In genomic region chr4:102840956-102841729, GRCm38 (mm10) we compare ENCODE assay signal across 9 mouse cellular contexts.
DNase-seq lines count a peak whose midpoint lies in the region; ATAC-seq and TF ChIP-seq lines count a peak whose summit lies in the region.
"Had no signal": no experiment of that assay in that cellular context is flagged by ENCODE, and none has a peak within 500 bp of the region (broad histone marks: within the 10 kb centered on the region; RNA-seq: fewer than 3 reads in every experiment).

No protein-coding gene starts in this region.

- DNase-seq in intestine, embryonic 14.5 days (ENCODE audit: low spot score) = no peak
- DNase-seq in lung, adult 2 months = no peak
- DNase-seq in liver, postnatal 0 days = no peak
- DNase-seq in adrenal gland, adult 2 months = no peak
- DNase-seq: cerebellum, adult 11-12 months had no signal

- peak overlapping the region; percentile 43 for H3K27ac ChIP-seq in intestine, embryonic 14.5 days (ENCODE audit: low read depth)
- no peak overlapping the region for H3K27ac ChIP-seq in intestine, postnatal 0 days (ENCODE audit: low read depth, low read length)
- peak overlapping the region; percentile 28; the same call in 1 of the 2 replicates for H3K27ac ChIP-seq in lung, embryonic 16.5 days (ENCODE audit: low read length)
- H3K27ac ChIP-seq in forebrain, embryonic 16.5 days (ENCODE audit: low read length) = peak overlapping the region; percentile 66
- H3K27ac ChIP-seq in liver, postnatal 0 days (ENCODE audit: low read depth) = peak overlapping the region; percentile 75
- H3K27ac ChIP-seq: heart, embryonic 10.5 days had no signal

- no peak for TF ChIP-seq POLR2A in lung, adult 2 months (IDR thresholded peaks at IDR 0.05; ENCODE audit: borderline replicate concordance, extremely low read depth, low read depth, low read length)

- no peaks in the 10 kb centered on the region for H3K9me3 ChIP-seq in intestine, embryonic 14.5 days (ENCODE audit: control insufficient read depth, low read length)
- H3K9me3 ChIP-seq in intestine, postnatal 0 days (ENCODE audit: control insufficient read depth) = no peaks in the 10 kb centered on the region
- no peaks in the 10 kb centered on the region for H3K9me3 ChIP-seq in lung, embryonic 16.5 days (ENCODE audit: control insufficient read depth, low read length)
- H3K9me3 ChIP-seq in forebrain, embryonic 16.5 days (ENCODE audit: control insufficient read depth, low read length) = no peaks in the 10 kb centered on the region
- H3K9me3 ChIP-seq in liver, postnatal 0 days (ENCODE audit: low read length) = no peaks in the 10 kb centered on the region
- H3K9me3 ChIP-seq: heart, embryonic 10.5 days had no signal

- no peak for TF ChIP-seq EP300 in liver, postnatal 0 days (IDR thresholded peaks at IDR 0.05; ENCODE audit: low read depth)

- H3K4me1 ChIP-seq in intestine, embryonic 14.5 days (replicated peaks; ENCODE audit: control insufficient read depth, insufficient read depth, low read length) = 0 out of 2 replicates have a peak, but pooled peaks cover 6% of the 10 kb centered on the region
- H3K4me1 ChIP-seq in intestine, postnatal 0 days (replicated peaks; ENCODE audit: control insufficient read depth, insufficient read depth, low read length) = no peaks in the 10 kb centered on the region
- H3K4me1 ChIP-seq in lung, embryonic 16.5 days (replicated peaks; ENCODE audit: control insufficient read depth, insufficient read depth, low read length) = no peaks in the 10 kb centered on the region; the same call in 1 of the 2 replicates
- peaks cover 9% of the 10 kb centered on the region for H3K4me1 ChIP-seq in lung, adult 2 months (ENCODE audit: control insufficient read depth, insufficient read depth, low read length)
- H3K4me1 ChIP-seq in forebrain, embryonic 16.5 days (replicated peaks; ENCODE audit: control insufficient read depth, insufficient read depth, low read length) = peaks cover 15% of the 10 kb centered on the region
- H3K4me1 ChIP-seq in liver, postnatal 0 days (ENCODE audit: insufficient read depth) = 0 out of 2 replicates have a peak, but pooled peaks cover 3% of the 10 kb centered on the region
- H3K4me1 ChIP-seq: heart, embryonic 10.5 days had no signal

- no peaks in the 10 kb centered on the region for H3K36me3 ChIP-seq in intestine, embryonic 14.5 days (ENCODE audit: control insufficient read depth, insufficient read depth, low read length)
- no peaks in the 10 kb centered on the region for H3K36me3 ChIP-seq in intestine, postnatal 0 days (ENCODE audit: control insufficient read depth, insufficient read depth)
- no peaks in the 10 kb centered on the region for H3K36me3 ChIP-seq in lung, embryonic 16.5 days (ENCODE audit: control insufficient read depth, insufficient read depth, low read length)
- no peaks in the 10 kb centered on the region for H3K36me3 ChIP-seq in forebrain, embryonic 16.5 days (ENCODE audit: control insufficient read depth, insufficient read depth)
- no peaks in the 10 kb centered on the region for H3K36me3 ChIP-seq in liver, postnatal 0 days (replicated peaks; ENCODE audit: insufficient read depth, low read length)
- H3K36me3 ChIP-seq: heart, embryonic 10.5 days had no signal

- no peak overlapping the region for H3K4me2 ChIP-seq in intestine, embryonic 14.5 days (ENCODE audit: low read length)
- H3K4me2 ChIP-seq in intestine, postnatal 0 days (replicated peaks; ENCODE audit: low read depth) = no peak overlapping the region
- no peak overlapping the region for H3K4me2 ChIP-seq in lung, embryonic 16.5 days (ENCODE audit: low read depth, low read length)
- H3K4me2 ChIP-seq in forebrain, embryonic 16.5 days (ENCODE audit: low read length) = 0 out of 2 replicates have a peak overlapping the region, but pooled peaks have one; percentile 19
- H3K4me2 ChIP-seq in liver, postnatal 0 days (ENCODE audit: low read depth, low read length) = no peak overlapping the region

- H3K27me3 ChIP-seq in intestine, embryonic 14.5 days (replicated peaks; ENCODE audit: control insufficient read depth, insufficient read depth, low read length) = no peaks in the 10 kb centered on the region
- no peaks in the 10 kb centered on the region for H3K27me3 ChIP-seq in intestine, postnatal 0 days (replicated peaks; ENCODE audit: control insufficient read depth, insufficient read depth, low read length)
- H3K27me3 ChIP-seq in lung, embryonic 16.5 days (ENCODE audit: control insufficient read depth, insufficient read depth, low read depth, low read length) = no peaks in the 10 kb centered on the region
- H3K27me3 ChIP-seq in forebrain, embryonic 16.5 days (replicated peaks; ENCODE audit: control insufficient read depth, insufficient read depth, low read length) = no peaks in the 10 kb centered on the region
- H3K27me3 ChIP-seq in liver, postnatal 0 days (ENCODE audit: insufficient read depth, low read length) = no peaks in the 10 kb centered on the region

- no peak overlapping the region for H3K9ac ChIP-seq in intestine, embryonic 14.5 days (ENCODE audit: low read length)
- H3K9ac ChIP-seq in intestine, postnatal 0 days (ENCODE audit: low read depth, low read length) = no peak overlapping the region
- no peak overlapping the region for H3K9ac ChIP-seq in lung, embryonic 16.5 days (ENCODE audit: low read length)
- H3K9ac ChIP-seq in forebrain, embryonic 16.5 days (replicated peaks; ENCODE audit: low read depth, low read length) = no peak overlapping the region
- H3K9ac ChIP-seq in liver, postnatal 0 days (replicated peaks) = no peak overlapping the region

- 64% methylated on average over 11 of the region's 11 CpGs for WGBS in intestine, embryonic 14.5 days
- 80% methylated on average over 11 of the region's 11 CpGs for WGBS in intestine, postnatal 0 days
- WGBS in lung, embryonic 16.5 days = 75% methylated on average over 11 of the region's 11 CpGs
- 71% methylated on average over 11 of the region's 11 CpGs for WGBS in lung, adult 2 months
- WGBS in forebrain, embryonic 16.5 days = 35% methylated on average over 11 of the region's 11 CpGs
- 76% methylated on average over 11 of the region's 11 CpGs for WGBS in liver, postnatal 0 days (ENCODE audit: insufficient replicate concordance)

- no peak for ATAC-seq in intestine, embryonic 14.5 days (replicated peaks; ENCODE audit: low FRiP score, low TSS enrichment, low read depth)
- no peak for ATAC-seq in intestine, postnatal 0 days
- no peak for ATAC-seq in lung, embryonic 16.5 days (ENCODE audit: low read depth)
- peak; percentile 88 for ATAC-seq in forebrain, embryonic 16.5 days
- ATAC-seq in liver, postnatal 0 days = no peak

- H3K4me3 ChIP-seq in intestine, embryonic 14.5 days (ENCODE audit: low read depth, low read length) = no peak overlapping the region
- no peak overlapping the region for H3K4me3 ChIP-seq in intestine, postnatal 0 days (ENCODE audit: low read depth, low read length)
- no peak overlapping the region for H3K4me3 ChIP-seq in lung, embryonic 16.5 days (ENCODE audit: low read length)
- no peak overlapping the region for H3K4me3 ChIP-seq in lung, adult 2 months (replicated peaks; ENCODE audit: extremely low read depth, low read depth, low read length)
- H3K4me3 ChIP-seq in forebrain, embryonic 16.5 days (replicated peaks; ENCODE audit: low read length) = no peak overlapping the region
- H3K4me3 ChIP-seq in liver, postnatal 0 days (ENCODE audit: low read depth, low read length) = no peak overlapping the region
- H3K4me3 ChIP-seq: heart, embryonic 10.5 days had no signal

- TF ChIP-seq CTCF in intestine, postnatal 0 days (IDR thresholded peaks at IDR 0.05; ENCODE audit: low read depth) = no peak
- TF ChIP-seq CTCF in lung, adult 2 months (IDR thresholded peaks at IDR 0.05; ENCODE audit: insufficient read depth, low read length) = no peak
- no peak for TF ChIP-seq CTCF in liver, postnatal 0 days (IDR thresholded peaks at IDR 0.05; ENCODE audit: low read depth)
